Mouse (Mus musculus): ENCODE measurements around the gene Cog5. TPM values are rescaled to one million over a fixed set of nuclear protein-coding genes. Genes with fewer than 3 reads are reported as not detected.

Cog5 gene
- polyA plus RNA-seq, 1 experiment from 2014 or later: 29.7 TPM

- Histone ChIP-seq H3K27me3 (replicated peaks) (no peaks in the 10 kb centered on the region), H3K27ac (no peak overlapping the region), H3K36me3 (no peaks in the 10 kb centered on the region), H3K4me3 (replicated peaks) (no peak overlapping the region), H3K9ac (no peak overlapping the region), H3K9me3 (no peaks in the 10 kb centered on the region), H3K4me1 (peaks cover 3% of the 10 kb centered on the region; the same call in 1 of the 2 replicates), H3K4me2 (no peak overlapping the region)
- WGBS: 73% methylated on average over 12 of the region's 12 CpGs
- no peak for ATAC-seq (ENCODE audit: insufficient read depth, low FRiP score, low read depth)
Observed at GRCm38 (mm10) chr12:31977613-31978195, 323.0 kb downstream of the Cog5 start.

GRCm38 (mm10) chr12:31983238-31983637, 328.6 kb downstream of the Cog5 start:
- 70% methylated on average over 7 of the region's 7 CpGs for WGBS
- H3K9me3 ChIP-seq: no peaks in the 10 kb centered on the region
- no peaks in the 10 kb centered on the region for H3K36me3 ChIP-seq

GRCm38 (mm10) chr12:31983769-31984168, 329.1 kb downstream of the Cog5 start:
- Histone ChIP-seq H3K9me3 (no peaks in the 10 kb centered on the region), H3K27me3 (replicated peaks) (no peaks in the 10 kb centered on the region), H3K9ac (no peak overlapping the region), H3K36me3 (no peaks in the 10 kb centered on the region), H3K4me1 (no peaks in the 10 kb centered on the region), H3K27ac (no peak overlapping the region), H3K4me3 (replicated peaks) (no peak overlapping the region), H3K4me2 (no peak overlapping the region)
- WGBS: 78% methylated on average over 6 of the region's 6 CpGs
- no peak for ATAC-seq (ENCODE audit: insufficient read depth, low FRiP score, low read depth)

More at GRCm38 (mm10) chr12:31983238-31983637, 328.6 kb downstream of the Cog5 start:
- Histone ChIP-seq H3K9ac (no peak overlapping the region), H3K4me2 (no peak overlapping the region), H3K27ac (no peak overlapping the region), H3K4me1 (no peaks in the 10 kb centered on the region), H3K27me3 (replicated peaks) (no peaks in the 10 kb centered on the region), H3K4me3 (replicated peaks) (no peak overlapping the region)
- no peak for ATAC-seq (ENCODE audit: insufficient read depth, low FRiP score, low read depth)

GRCm38 (mm10) chr12:31984206-31984605, 329.5 kb downstream of the Cog5 start:
- Histone ChIP-seq H3K4me3 (replicated peaks) (no peak overlapping the region), H3K4me2 (no peak overlapping the region), H3K4me1 (no peaks in the 10 kb centered on the region), H3K9me3 (no peaks in the 10 kb centered on the region), H3K9ac (no peak overlapping the region), H3K27ac (no peak overlapping the region), H3K27me3 (replicated peaks) (no peaks in the 10 kb centered on the region), H3K36me3 (no peaks in the 10 kb centered on the region)
- no peak for ATAC-seq (ENCODE audit: insufficient read depth, low FRiP score, low read depth)
- 61% methylated on average over 2 of the region's 2 CpGs for WGBS

- 49% methylated on average over 12 of the region's 12 CpGs for WGBS
- Histone ChIP-seq H3K4me3 (replicated peaks) (no peak overlapping the region), H3K36me3 (no peaks in the 10 kb centered on the region), H3K27me3 (replicated peaks) (no peaks in the 10 kb centered on the region), H3K9me3 (no peaks in the 10 kb centered on the region), H3K4me1 (no peaks in the 10 kb centered on the region), H3K9ac (no peak overlapping the region), H3K27ac (no peak overlapping the region), H3K4me2 (no peak overlapping the region)
- no peak for ATAC-seq (ENCODE audit: insufficient read depth, low FRiP score, low read depth)
Observed at GRCm38 (mm10) chr12:31984664-31985063, 330.0 kb downstream of the Cog5 start.

GRCm38 (mm10) chr12:31985738-31986137, 331.1 kb downstream of the Cog5 start:
- Histone ChIP-seq H3K4me1 (no peaks in the 10 kb centered on the region), H3K9me3 (no peaks in the 10 kb centered on the region), H3K27ac (no peak overlapping the region), H3K9ac (no peak overlapping the region), H3K4me3 (replicated peaks) (no peak overlapping the region), H3K27me3 (replicated peaks) (no peaks in the 10 kb centered on the region), H3K36me3 (no peaks in the 10 kb centered on the region), H3K4me2 (no peak overlapping the region)
- ATAC-seq (ENCODE audit: insufficient read depth, low FRiP score, low read depth): no peak
- WGBS: 92% methylated on average over 6 of the region's 6 CpGs

- Histone ChIP-seq H3K4me2 (no peak overlapping the region), H3K27me3 (replicated peaks) (no peaks in the 10 kb centered on the region), H3K9ac (no peak overlapping the region), H3K4me1 (no peaks in the 10 kb centered on the region), H3K9me3 (no peaks in the 10 kb centered on the region), H3K27ac (no peak overlapping the region), H3K4me3 (replicated peaks) (no peak overlapping the region), H3K36me3 (no peaks in the 10 kb centered on the region)
- no peak for ATAC-seq (ENCODE audit: insufficient read depth, low FRiP score, low read depth)
- WGBS: 94% methylated on average over 2 of the region's 2 CpGs
Observed at GRCm38 (mm10) chr12:31986463-31986862, 331.8 kb downstream of the Cog5 start.

Other genes with a start within 250 kb of the Cog5 start
- gene Cbll1, start 155.3 kb upstream of the Cog5 start, polyA plus RNA-seq (2015; fragmentation: Nextera tagmentation; extraction: Ambion mirVana): 12.1 TPM in 2 replicates
- 0.06 and 0.19 TPM in 2 replicates for gene Slc26a4, start 94.9 kb upstream of the Cog5 start, polyA plus RNA-seq (2015; fragmentation: Nextera tagmentation; extraction: Ambion mirVana)
- gene Bcap29, start 20.2 kb upstream of the Cog5 start, polyA plus RNA-seq (2015; fragmentation: Nextera tagmentation; extraction: Ambion mirVana): 32.4 and 36.6 TPM in 2 replicates
- gene Dus4l, start within 50 bp of the Cog5 start, polyA plus RNA-seq (2015; fragmentation: Nextera tagmentation; extraction: Ambion mirVana): 10.0 and 12.1 TPM in 2 replicates
- 3.2 and 5.6 TPM in 2 replicates for gene Gpr22, start 59.1 kb downstream of the Cog5 start, polyA plus RNA-seq (2015; fragmentation: Nextera tagmentation; extraction: Ambion mirVana)

All from stomach, embryonic 15.5 days (tissue).